Mouse (Mus musculus) MEL (cell line): Measurements from ENCODE around the gene Kcnn3.
A peak's percentile ranks its signal among the peaks of the same experiment; 100 is the strongest.

Experiments used
- CHD2 ChIP-seq: IDR thresholded peaks from 2 replicates; pipeline ENCODE4 v1.6.1; 2011; ENCODE audit warnings: low read length, improper control_type of control experiment
- CTCF ChIP-seq, 3 experiments: IDR thresholded peaks in 2 of 3; conservative IDR thresholded peaks in 1 of 3; 2 replicates each; pipeline ENCODE4 v1.5.1; 2011 to 2012; ENCODE audit warnings: low read length in 3 of 3, low read depth in 2 of 3, mild to moderate bottlenecking in 2 of 3, improper control_type of control experiment in 1 of 3, inconsistent platforms in 1 of 3, mixed read lengths in 1 of 3, moderate library complexity in 1 of 3; ENCODE audit not compliant: control insufficient read depth in 1 of 3, insufficient read depth in 1 of 3, poor library complexity in 1 of 3, severe bottlenecking in 1 of 3
- EP300 ChIP-seq, 2 experiments: IDR thresholded peaks; 2 replicates each; pipeline ENCODE4 v1.6.1; 2011; ENCODE audit warnings: improper control_type of control experiment in 2 of 2, low read length in 2 of 2, low read depth in 1 of 2, mild to moderate bottlenecking in 1 of 2
- ETS1 ChIP-seq: IDR thresholded peaks from 2 replicates; pipeline ENCODE4 v1.6.1; 2012; ENCODE audit warnings: low read depth, mild to moderate bottlenecking, inconsistent platforms, low read length, improper control_type of control experiment, moderate library complexity
- HCFC1 ChIP-seq: IDR thresholded peaks from 2 replicates; pipeline ENCODE4 v1.6.1; 2012; ENCODE audit warnings: low read depth, mild to moderate bottlenecking, inconsistent platforms, low read length, improper control_type of control experiment, moderate library complexity
- TCF12 ChIP-seq: IDR thresholded peaks from 2 replicates; pipeline ENCODE4 v1.6.1; 2014; ENCODE audit warnings: low read depth, mild to moderate bottlenecking, inconsistent platforms, low read length, improper control_type of control experiment, moderate library complexity
- USF2 ChIP-seq, 2 experiments: IDR thresholded peaks; 2 replicates each; pipeline ENCODE4 v1.6.1; 2011 to 2012; ENCODE audit warnings: improper control_type of control experiment in 2 of 2, low read length in 2 of 2, borderline replicate concordance in 1 of 2, inconsistent platforms in 1 of 2, low read depth in 1 of 2, mild to moderate bottlenecking in 1 of 2; ENCODE audit not compliant: insufficient read depth in 1 of 2
- ZNF384 ChIP-seq: IDR thresholded peaks from 2 replicates; pipeline ENCODE4 v1.6.1; 2012; ENCODE audit warnings: low read depth, mild to moderate bottlenecking, inconsistent platforms, low read length, improper control_type of control experiment

- TF ChIP-seq HCFC1, result no peak
- peak; percentile 95 to 98 (median 96) for TF ChIP-seq CTCF (IDR thresholded peaks at IDR 0.05 in 2 of 3, conservative IDR thresholded peaks at IDR 0.05 in 1 of 3; ENCODE audit: control insufficient read depth in 1 of 3, insufficient read depth in 1 of 3, low read depth in 2 of 3, low read length in 3 of 3, poor library complexity in 1 of 3, severe bottlenecking in 1 of 3)
- TF ChIP-seq TCF12, result no peak
- no peak for TF ChIP-seq ETS1
- no peak for TF ChIP-seq CHD2
- TF ChIP-seq EP300 (IDR thresholded peaks at IDR 0.05; ENCODE audit: low read depth in 1 of 2, low read length in 2 of 2), result no peak
- TF ChIP-seq USF2 (IDR thresholded peaks at IDR 0.05; ENCODE audit: borderline replicate concordance in 1 of 2, insufficient read depth in 1 of 2, low read depth in 1 of 2, low read length in 2 of 2), result no peak
- peak; percentile 38; the same call in 1 of the 2 replicates for TF ChIP-seq ZNF384
These were observed 35.0 kb upstream of the Kcnn3 start for GRCm38 (mm10) chr3:89484766-89485524.
